9 mouse cellular contexts compared by ENCODE assay signal in the genomic region with DNA sequence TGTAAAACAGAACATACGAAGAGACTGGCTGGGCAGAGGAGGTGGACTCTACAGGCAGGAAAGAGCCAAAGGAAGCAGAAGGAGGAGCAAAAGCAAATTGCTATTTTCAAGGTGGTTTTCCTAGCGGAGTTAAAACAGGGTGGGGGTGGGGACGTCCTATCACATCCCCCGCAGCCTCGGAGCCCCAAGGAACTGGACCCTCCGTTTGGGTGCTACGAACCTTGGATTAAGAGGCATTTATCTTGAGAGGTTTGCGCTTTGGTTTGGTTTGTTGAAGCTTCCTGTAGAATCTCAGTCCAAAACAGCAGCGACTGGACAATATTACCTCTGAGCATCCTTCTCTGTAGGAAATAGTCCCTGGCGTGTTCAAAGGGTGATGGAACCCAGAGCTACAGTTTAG. TPM values are rescaled to one million over a fixed set of nuclear protein-coding genes. Genes with fewer than 3 reads are reported as not detected.
DNase-seq lines count a peak whose midpoint lies in the region; ATAC-seq and TF ChIP-seq lines count a peak whose summit lies in the region.
"Had no signal": no experiment of that assay in that cellular context is flagged by ENCODE, and none has a peak within 500 bp of the region (broad histone marks: within the 10 kb centered on the region; RNA-seq: fewer than 3 reads in every experiment).

No protein-coding gene starts in this region.

- H3K4me2 ChIP-seq in lung, embryonic 16.5 days (ENCODE audit: low read depth, low read length) = peak overlapping the region; percentile 61
- H3K4me2 ChIP-seq in forebrain, postnatal 0 days (ENCODE audit: low read depth) = peak overlapping the region; percentile 46
- peak overlapping the region; percentile 57 for H3K4me2 ChIP-seq in limb, embryonic 15.5 days
- peak overlapping the region; percentile 57 for H3K4me2 ChIP-seq in stomach, embryonic 15.5 days

- H3K27ac ChIP-seq in lung, embryonic 16.5 days (ENCODE audit: low read length) = no peak overlapping the region
- H3K27ac ChIP-seq in forebrain, postnatal 0 days (ENCODE audit: low read depth, low read length) = no peak overlapping the region
- H3K27ac ChIP-seq in limb, embryonic 15.5 days = peak overlapping the region; percentile 71
- peak overlapping the region; percentile 42; the same call in 1 of the 2 replicates for H3K27ac ChIP-seq in stomach, embryonic 15.5 days

- no peak for DNase-seq in lung, postnatal 25 days (ENCODE audit: low spot score)
- DNase-seq in forebrain, postnatal 0 days = no peak
- DNase-seq in layer of hippocampus, adult 18-20 months (ENCODE audit: low spot score in 2 of 2) = no peak

- TF ChIP-seq CTCF in forebrain, postnatal 0 days (IDR thresholded peaks at IDR 0.05; ENCODE audit: low read depth) = no peak

- H3K36me3 ChIP-seq in lung, embryonic 16.5 days (ENCODE audit: control insufficient read depth, insufficient read depth, low read length) = no peaks in the 10 kb centered on the region
- H3K36me3 ChIP-seq in forebrain, postnatal 0 days (ENCODE audit: insufficient read depth) = no peaks in the 10 kb centered on the region
- H3K36me3 ChIP-seq in limb, embryonic 15.5 days = no peaks in the 10 kb centered on the region
- H3K36me3 ChIP-seq in stomach, embryonic 15.5 days = no peaks in the 10 kb centered on the region

- 14% methylated on average over 10 of the region's 10 CpGs for WGBS in lung, embryonic 16.5 days
- 15% methylated on average over 10 of the region's 10 CpGs for WGBS in forebrain, postnatal 0 days
- 14% methylated on average over 10 of the region's 10 CpGs for WGBS in limb, embryonic 15.5 days
- 13% methylated on average over 10 of the region's 10 CpGs for WGBS in stomach, embryonic 15.5 days

- peak overlapping the region; percentile 34 for H3K4me3 ChIP-seq in lung, embryonic 16.5 days (ENCODE audit: low read length)
- H3K4me3 ChIP-seq in forebrain, postnatal 0 days (ENCODE audit: low read depth, low read length) = peak overlapping the region; percentile 11; the same call in 1 of the 2 replicates
- H3K4me3 ChIP-seq in limb, embryonic 15.5 days = peak overlapping the region; percentile 32
- H3K4me3 ChIP-seq in stomach, embryonic 15.5 days (replicated peaks) = peak overlapping the region; percentile 28

- no peaks in the 10 kb centered on the region for H3K9me3 ChIP-seq in lung, embryonic 16.5 days (ENCODE audit: control insufficient read depth, low read length)
- H3K9me3 ChIP-seq in forebrain, postnatal 0 days (ENCODE audit: low read length) = no peaks in the 10 kb centered on the region
- H3K9me3 ChIP-seq in limb, embryonic 15.5 days = no peaks in the 10 kb centered on the region
- H3K9me3 ChIP-seq in stomach, embryonic 15.5 days = no peaks in the 10 kb centered on the region

- H3K4me1 ChIP-seq in lung, embryonic 16.5 days (replicated peaks; ENCODE audit: control insufficient read depth, insufficient read depth, low read length) = peaks cover 12% of the 10 kb centered on the region
- peaks cover 3% of the 10 kb centered on the region; the same call in 1 of the 2 replicates for H3K4me1 ChIP-seq in forebrain, postnatal 0 days (ENCODE audit: insufficient read depth)
- peaks cover 25% of the 10 kb centered on the region for H3K4me1 ChIP-seq in limb, embryonic 15.5 days
- 0 out of 2 replicates have a peak, but pooled peaks cover 5% of the 10 kb centered on the region for H3K4me1 ChIP-seq in stomach, embryonic 15.5 days

- no peak for ATAC-seq in lung, embryonic 16.5 days (ENCODE audit: low read depth)
- ATAC-seq in forebrain, postnatal 0 days = no peak
- no peak for ATAC-seq in limb, embryonic 15.5 days (ENCODE audit: insufficient number of reproducible peaks, low FRiP score, low TSS enrichment, low read depth)
- no peak for ATAC-seq in stomach, embryonic 15.5 days (ENCODE audit: insufficient read depth, low FRiP score, low read depth)
- no peak for ATAC-seq in erythroid progenitor cell, adult 5-6 weeks (replicated peaks; ENCODE audit: low FRiP score, poor library complexity, severe bottlenecking)

- H3K27me3 ChIP-seq in lung, embryonic 16.5 days (ENCODE audit: control insufficient read depth, insufficient read depth, low read depth, low read length) = no peaks in the 10 kb centered on the region
- no peaks in the 10 kb centered on the region for H3K27me3 ChIP-seq in forebrain, postnatal 0 days (ENCODE audit: insufficient read depth, low read length)
- H3K27me3 ChIP-seq in limb, embryonic 15.5 days = no peaks in the 10 kb centered on the region
- H3K27me3 ChIP-seq in stomach, embryonic 15.5 days (replicated peaks) = no peaks in the 10 kb centered on the region
- H3K27me3 ChIP-seq: Patski had no signal

- H3K9ac ChIP-seq in lung, embryonic 16.5 days (ENCODE audit: low read length) = peak overlapping the region; percentile 53
- 0 out of 2 replicates have a peak overlapping the region, but pooled peaks have one; percentile 7 for H3K9ac ChIP-seq in forebrain, postnatal 0 days
- H3K9ac ChIP-seq in limb, embryonic 15.5 days = 0 out of 2 replicates have a peak overlapping the region, but pooled peaks have one; percentile 3
- no peak overlapping the region for H3K9ac ChIP-seq in stomach, embryonic 15.5 days

RNA-seq across cellular contexts. Expression of a gene that starts 37.3 kb away (rescaled TPM):
- 184 and 192 TPM in 2 replicates for polyA plus RNA-seq in lung, embryonic 16.5 days (2015; fragmentation: Nextera tagmentation; extraction: Ambion mirVana)
- 81.2 and 92.5 TPM in 2 replicates for total RNA-seq in forebrain, postnatal 0 days (2014; rRNA removed)
- polyA plus RNA-seq in forebrain, postnatal 0 days (2015; fragmentation: Nextera tagmentation; extraction: Ambion mirVana) = 88.3 and 149 TPM in 2 replicates
- polyA plus RNA-seq in limb, embryonic 15.5 days (2015; fragmentation: Nextera tagmentation; extraction: Ambion mirVana) = 152 and 185 TPM in 2 replicates
- 182 and 210 TPM in 2 replicates for polyA plus RNA-seq in stomach, embryonic 15.5 days (2015; fragmentation: Nextera tagmentation; extraction: Ambion mirVana)
- 10 to 100 TPM; 71.2 to 71.5 TPM for total RNA-seq in layer of hippocampus, adult 18-20 months (2021)
- total RNA-seq in erythroid progenitor cell, adult 5-6 weeks (2015; ENCODE audit: low replicate concordance) = 106 and 112 TPM in 2 replicates
- total RNA-seq in erythroid progenitor cell, adult 5-6 weeks (2017; ENCODE audit: low replicate concordance) = 48.1 and 57.9 TPM in 2 replicates

RNA-seq across cellular contexts. Expression of a gene that starts 41.9 kb away (rescaled TPM):
- 2.3 and 3.0 TPM in 2 replicates for polyA plus RNA-seq in lung, embryonic 16.5 days (2015; fragmentation: Nextera tagmentation; extraction: Ambion mirVana)
- total RNA-seq in forebrain, postnatal 0 days (2014; rRNA removed) = 3.3 and 11.6 TPM in 2 replicates
- 3.7 and 4.9 TPM in 2 replicates for polyA plus RNA-seq in forebrain, postnatal 0 days (2015; fragmentation: Nextera tagmentation; extraction: Ambion mirVana)
- 5.7 and 8.3 TPM in 2 replicates for polyA plus RNA-seq in limb, embryonic 15.5 days (2015; fragmentation: Nextera tagmentation; extraction: Ambion mirVana)
- polyA plus RNA-seq in stomach, embryonic 15.5 days (2015; fragmentation: Nextera tagmentation; extraction: Ambion mirVana) = 9.2 and 9.4 TPM in 2 replicates
- 1 to 10 TPM; 3.0 to 3.5 TPM for total RNA-seq in layer of hippocampus, adult 18-20 months (2021)
- total RNA-seq in erythroid progenitor cell, adult 5-6 weeks (2015; ENCODE audit: low replicate concordance) = 0.84 and 1.8 TPM in 2 replicates
- total RNA-seq in erythroid progenitor cell, adult 5-6 weeks (2017; ENCODE audit: low replicate concordance) = not detected in 2 replicates
- total RNA-seq: common myeloid progenitor, adult 5-6 weeks had no signal

Comparison
In these comparisons a context has a peak if more than half of its experiments do, and no peak if none do; other contexts are left out.
1. H3K27ac ChIP-seq: peak in limb, embryonic 15.5 days (single experiment) and stomach, embryonic 15.5 days (single experiment); none in lung, embryonic 16.5 days (single experiment) and forebrain, postnatal 0 days (single experiment).
2. Peak in every context shown above with its lines, with median percentiles within 50 percentile points of each other: H3K4me2 ChIP-seq and H3K4me3 ChIP-seq.